Mouse (Mus musculus) hindbrain, embryonic 11.5 days (tissue): ENCODE measurements around the gene Hbb-bs. TPM values are rescaled to one million over a fixed set of nuclear protein-coding genes. Genes with fewer than 3 reads are reported as not detected.
"Not testable (repeated sequence)": the region's sequence is repeated elsewhere in the genome, so short reads cannot be mapped to it uniquely, and the experiment has no call there.

Experiments
- ATAC-seq: fragments of 200-750 bp; cut with Nextera tagmentation; 2 replicates; pipeline ENCODE4 v1.8.0; 2017; ENCODE audit warnings: mild to moderate bottlenecking, moderate TSS enrichment, moderate library complexity; ENCODE audit not compliant: low FRiP score
- DNase-seq: peaks from one replicate; pipeline ENCODE4 v3.0.0-alpha.2; 2015; ENCODE audit warnings: low spot score
- H3K27ac ChIP-seq: fragments of 300-500 bp; sonication (generic); 2 replicates; pipeline ENCODE4 v1.5.1; 2014; ENCODE audit warnings: mild to moderate bottlenecking, low read depth, low read length
- H3K27me3 ChIP-seq: fragments of 300-500 bp; sonication (generic); 2 replicates; pipeline ENCODE4 v1.6.1; 2014; ENCODE audit warnings: mild to moderate bottlenecking, low read length, moderate library complexity, mixed read lengths; ENCODE audit not compliant: control insufficient read depth, insufficient read depth
- H3K36me3 ChIP-seq: fragments of 300-500 bp; sonication (generic); 2 replicates; pipeline ENCODE4 v1.6.1; 2014; ENCODE audit warnings: mild to moderate bottlenecking, low read length, moderate library complexity, mixed read lengths; ENCODE audit not compliant: control insufficient read depth, insufficient read depth
- H3K4me1 ChIP-seq: fragments of 300-500 bp; sonication (generic); replicated peaks from 2 replicates; pipeline ENCODE4 v1.6.1; 2014; ENCODE audit warnings: low read length, mixed read lengths; ENCODE audit not compliant: control insufficient read depth, insufficient read depth
- H3K4me2 ChIP-seq: fragments of 300-500 bp; sonication (generic); replicated peaks from 2 replicates; pipeline ENCODE4 v1.6.1; 2014; ENCODE audit warnings: mild to moderate bottlenecking, low read depth, low read length
- H3K4me3 ChIP-seq: fragments of 300-500 bp; sonication (generic); 2 replicates; pipeline ENCODE4 v1.5.1; 2014; ENCODE audit warnings: low read depth, low read length
- H3K9ac ChIP-seq: fragments of 300-500 bp; sonication (generic); 2 replicates; pipeline ENCODE4 v1.6.1; 2014; ENCODE audit warnings: low read depth, low read length
- H3K9me3 ChIP-seq: fragments of 300-500 bp; sonication (generic); 2 replicates; pipeline ENCODE4 v1.6.1; 2016; ENCODE audit warnings: low read length; ENCODE audit not compliant: control insufficient read depth
- WGBS: fragments of 180-500 bp; shearing (Covaris S2); extraction: QIAGEN DNeasy Blood & Tissue Kit; methylation state at CpG from one replicate; pipeline ENCODE4 v1.1.7; 2014; 5-methylcytosine and 5-hydroxymethylcytosine counted together
- polyA plus RNA-seq: library from polyadenylated mRNA; unstranded; fragments of >200 nt; fragmentation: Nextera tagmentation; extraction: Ambion mirVana; gene quantifications from 2 replicates; pipeline ENCODE4 v1.2.1, GENCODE M21; 2014

Gene Hbb-bs
- polyA plus RNA-seq, 1 experiment from 2014 or later: 266 TPM

DNA sequence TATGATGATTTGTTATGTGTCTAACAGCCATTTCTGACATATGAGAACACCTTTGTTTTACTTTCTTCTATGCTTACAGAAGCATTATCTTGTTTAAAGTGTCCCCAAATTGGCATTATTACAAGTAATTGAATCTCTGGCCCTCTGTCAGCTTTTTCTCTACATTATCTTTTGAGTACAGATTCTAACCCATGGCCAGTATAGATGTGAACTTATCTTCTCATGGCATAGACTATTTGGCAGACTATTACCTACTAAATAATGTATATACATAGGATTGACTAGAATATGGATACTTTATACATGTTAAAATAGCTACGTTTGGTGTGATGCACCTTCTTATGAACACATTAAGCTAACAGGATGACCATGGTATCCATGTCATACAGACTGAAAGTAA, 26.8 kb upstream of the Hbb-bs start:
- H3K9ac ChIP-seq: no peak overlapping the region
- H3K9me3 ChIP-seq: no peaks in the 10 kb centered on the region
- H3K27ac ChIP-seq: no peak overlapping the region
- WGBS: 75% methylated on average over 1 of the region's 1 CpGs
- DNase-seq: no peak
- no peaks in the 10 kb centered on the region for H3K4me1 ChIP-seq
- no peak for ATAC-seq
- H3K36me3 ChIP-seq: no peaks in the 10 kb centered on the region
- no peak overlapping the region for H3K4me2 ChIP-seq
- H3K27me3 ChIP-seq: no peaks in the 10 kb centered on the region
- no peak overlapping the region for H3K4me3 ChIP-seq

DNA sequence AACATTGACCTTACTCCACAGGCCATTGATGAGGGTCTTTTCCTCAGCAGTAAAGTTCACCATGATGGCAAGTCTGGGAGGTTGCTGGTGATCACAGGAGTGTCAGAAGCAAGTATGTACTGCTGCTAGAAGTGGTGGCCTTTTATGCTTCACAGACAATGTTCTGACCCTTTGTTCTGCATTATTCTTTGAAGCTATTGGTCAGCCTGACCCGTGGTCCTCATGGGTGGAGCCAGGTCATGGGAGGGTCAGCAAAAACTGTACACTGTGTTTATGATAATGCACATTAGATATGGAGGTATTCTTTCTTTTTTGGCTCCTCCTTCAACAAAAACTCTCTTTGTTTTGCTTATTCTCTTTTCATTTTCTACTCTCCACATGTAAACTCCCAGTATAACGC, 25.2 kb upstream of the Hbb-bs start, which contains the start of gene Hbb-y:
Gene Hbb-y (minus strand): TSS at position 127 of the 400 bp plus-strand sequence.
- H3K4me3 ChIP-seq: no peak within 1 kb of the TSS
- H3K27ac ChIP-seq: no peak within 1 kb of the TSS
- H3K27me3 ChIP-seq: no peaks in the 10 kb centered on the region
- H3K9ac ChIP-seq: no peak within 1 kb of the TSS
- 75% methylated on average over 2 of the region's 2 CpGs for WGBS
- H3K36me3 ChIP-seq: no peaks in the 10 kb centered on the region
- H3K4me1 ChIP-seq: no peaks in the 10 kb centered on the region
- no peaks in the 10 kb centered on the region for H3K9me3 ChIP-seq
- no peak for ATAC-seq
- H3K4me2 ChIP-seq: no peak within 1 kb of the TSS
- DNase-seq: no peak

DNA sequence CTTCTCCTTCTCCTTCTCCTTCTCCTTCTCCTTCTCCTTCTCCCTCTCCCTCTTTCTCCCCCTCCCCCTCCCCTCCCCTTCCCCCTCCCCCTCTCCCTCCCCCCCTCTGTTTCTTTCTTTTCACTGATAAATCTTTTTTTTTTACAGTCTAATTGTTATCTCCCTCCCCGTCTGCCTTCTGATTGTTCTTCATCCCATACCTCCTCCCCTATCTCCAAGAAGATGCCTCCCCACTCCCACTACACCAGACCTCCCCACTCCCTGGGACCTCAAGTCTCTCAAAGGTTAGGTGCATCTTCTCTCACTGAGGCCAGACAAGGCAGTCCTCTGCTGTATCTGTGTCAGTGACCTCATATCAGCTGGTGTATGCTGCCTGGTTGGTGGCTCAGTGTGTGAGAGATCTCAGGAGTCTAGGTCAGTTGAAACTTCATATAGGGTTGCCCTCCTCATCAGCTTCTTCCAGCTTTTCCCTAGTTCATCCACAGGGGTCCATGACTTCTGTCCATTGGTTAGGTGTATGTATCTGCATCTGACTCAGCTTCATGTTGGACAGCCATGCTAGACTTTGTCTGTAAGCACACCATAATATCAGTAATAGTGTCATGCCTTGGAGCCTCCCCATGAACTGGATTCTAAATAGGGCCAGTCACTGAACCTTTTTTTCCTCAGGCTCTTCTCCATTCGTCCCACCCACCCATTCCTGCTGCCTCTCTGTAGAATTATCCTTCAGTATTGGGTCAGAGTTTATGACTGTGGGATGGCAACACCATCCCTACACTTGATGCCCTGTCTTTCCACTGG, 16.8 kb upstream of the Hbb-bs start:
- Histone ChIP-seq H3K4me1 (no peaks in the 10 kb centered on the region), H3K27me3 (no peaks in the 10 kb centered on the region), H3K9me3 (no peaks in the 10 kb centered on the region), H3K4me3 (no peak overlapping the region), H3K27ac (no peak overlapping the region), H3K9ac (no peak overlapping the region), H3K36me3 (no peaks in the 10 kb centered on the region), H3K4me2 (no peak overlapping the region)
- ATAC-seq (no peak), DNase-seq (no peak)
- WGBS: 73% methylated on average over 2 of the region's 2 CpGs

DNA sequence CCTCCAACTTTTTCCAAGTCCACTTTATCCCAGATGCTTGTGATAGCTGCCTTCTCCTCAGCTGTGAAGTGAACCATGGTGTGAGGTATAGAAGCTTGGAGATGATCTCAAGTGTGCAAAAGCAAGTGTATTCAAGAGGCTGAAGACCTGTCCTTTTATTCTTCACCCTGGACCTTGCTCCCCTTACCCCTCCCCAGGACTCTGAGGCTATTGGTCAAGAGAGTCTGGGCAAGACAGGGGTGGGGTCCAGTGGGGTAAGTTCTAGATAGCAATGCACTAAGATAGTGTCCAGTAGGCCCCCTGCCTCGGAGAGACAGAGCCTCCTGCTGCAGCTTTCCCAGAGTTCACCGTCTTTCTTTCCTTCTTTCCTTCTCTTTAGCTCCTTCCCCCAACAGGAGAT, 15.1 kb upstream of the Hbb-bs start, which contains the start of gene Hbb-bh1:
Gene Hbb-bh1 (minus strand): TSS at position 131 of the 400 bp plus-strand sequence.
- Histone ChIP-seq H3K4me2 (no peak within 1 kb of the TSS), H3K27me3 (no peaks in the 10 kb centered on the region), H3K9ac (no peak within 1 kb of the TSS), H3K9me3 (no peaks in the 10 kb centered on the region), H3K27ac (no peak within 1 kb of the TSS), H3K4me3 (no peak within 1 kb of the TSS), H3K4me1 (no peaks in the 10 kb centered on the region), H3K36me3 (no peaks in the 10 kb centered on the region)
- 92% methylated on average over 2 of the region's 2 CpGs for WGBS
- DNase-seq (no peak), ATAC-seq (no peak)

DNA sequence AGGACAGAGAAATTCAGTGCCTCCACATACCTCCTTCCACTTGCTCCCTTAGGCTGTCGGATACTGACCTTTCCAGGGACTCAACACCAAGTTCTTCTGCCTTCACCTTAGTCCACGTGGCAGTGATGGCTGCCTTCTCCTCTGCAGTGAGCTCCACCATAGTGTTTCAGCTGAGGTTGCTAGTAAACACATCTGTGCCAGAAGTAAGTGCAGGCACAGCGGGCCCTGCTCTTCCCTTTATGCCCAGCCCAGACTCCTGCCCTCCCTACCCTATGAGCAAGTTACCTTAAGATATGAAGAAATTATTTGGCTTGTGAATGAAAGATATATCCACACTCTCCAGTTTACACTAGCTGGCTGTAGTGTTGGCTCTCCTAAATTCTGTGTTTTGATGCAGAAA, 12.4 kb upstream of the Hbb-bs start, which contains the start of gene Hbb-bh2:
Gene Hbb-bh2 (minus strand): TSS at position 253 of the 400 bp plus-strand sequence.
- no peaks in the 10 kb centered on the region for H3K4me1 ChIP-seq
- no peaks in the 10 kb centered on the region for H3K9me3 ChIP-seq
- H3K9ac ChIP-seq: no peak within 1 kb of the TSS
- DNase-seq (no peak), ATAC-seq (no peak)
- no peak within 1 kb of the TSS for H3K27ac ChIP-seq
- H3K4me2 ChIP-seq: no peak within 1 kb of the TSS
- H3K4me3 ChIP-seq: no peak within 1 kb of the TSS
- no peaks in the 10 kb centered on the region for H3K27me3 ChIP-seq
- no peaks in the 10 kb centered on the region for H3K36me3 ChIP-seq
- 81% methylated on average over 3 of the region's 3 CpGs for WGBS

DNA sequence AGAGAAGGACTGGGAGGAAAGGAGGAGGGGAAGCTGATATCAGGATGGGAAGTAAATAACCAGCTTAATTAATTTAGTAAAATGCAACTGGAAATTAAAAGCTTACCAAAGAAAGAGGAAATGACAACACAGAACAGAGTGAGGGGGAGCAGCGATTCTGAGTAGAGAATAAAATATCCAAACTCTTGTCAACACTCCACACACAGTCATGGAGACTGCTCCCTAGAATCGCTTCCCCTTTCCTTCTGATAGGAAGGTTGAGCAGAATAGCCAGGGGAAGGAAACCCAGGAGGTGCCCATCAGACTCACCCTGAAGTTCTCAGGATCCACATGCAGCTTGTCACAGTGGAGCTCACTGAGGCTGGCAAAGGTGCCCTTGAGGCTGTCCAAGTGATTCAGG, 757 bp downstream of the Hbb-bs start:
- not testable (repeated sequence) for H3K4me1 ChIP-seq, H3K9me3 ChIP-seq, H3K9ac ChIP-seq, DNase-seq, H3K27ac ChIP-seq, ATAC-seq, H3K36me3 ChIP-seq, H3K4me3 ChIP-seq, H3K4me2 ChIP-seq, H3K27me3 ChIP-seq
- no CpG with 5 or more reads among the region's 2 CpGs for WGBS

DNA sequence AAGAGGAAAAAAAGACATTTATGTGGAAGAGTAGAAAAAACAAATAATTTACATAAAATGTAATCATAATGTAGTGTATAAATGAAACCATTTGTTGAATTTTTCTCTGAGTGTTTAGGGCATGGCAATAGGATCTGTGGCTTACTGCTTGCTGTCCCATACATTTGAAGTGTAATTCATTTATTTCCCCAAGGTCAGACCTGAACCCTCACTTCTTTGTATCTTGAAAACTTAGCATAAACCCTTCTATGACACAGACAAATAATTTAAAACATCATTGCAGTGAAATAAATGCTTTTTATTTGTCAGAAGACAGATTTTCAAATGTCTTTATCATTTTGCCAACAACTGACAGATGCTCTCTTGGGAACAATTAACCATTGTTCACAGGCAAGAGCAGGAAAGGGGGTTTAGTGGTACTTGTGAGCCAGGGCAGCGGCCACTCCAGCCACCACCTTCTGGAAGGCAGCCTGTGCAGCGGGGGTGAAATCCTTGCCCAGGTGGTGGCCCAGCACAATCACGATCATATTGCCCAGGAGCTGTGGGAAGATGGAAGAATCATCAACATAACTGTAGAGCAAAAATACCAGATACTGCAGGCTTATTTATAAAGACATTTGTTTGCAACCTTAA, 1.5 kb downstream of the Hbb-bs start:
- no peak overlapping the region for H3K4me2 ChIP-seq
- DNase-seq (no peak), ATAC-seq (no peak)
- H3K27ac ChIP-seq: no peak overlapping the region
- H3K4me1 ChIP-seq: no peaks in the 10 kb centered on the region
- no peak overlapping the region for H3K4me3 ChIP-seq
- H3K9ac ChIP-seq: no peak overlapping the region
- no peaks in the 10 kb centered on the region for H3K27me3 ChIP-seq
- WGBS: 68% methylated on average over 3 of the region's 3 CpGs
- H3K36me3 ChIP-seq: no peaks in the 10 kb centered on the region
- no peaks in the 10 kb centered on the region for H3K9me3 ChIP-seq

DNA sequence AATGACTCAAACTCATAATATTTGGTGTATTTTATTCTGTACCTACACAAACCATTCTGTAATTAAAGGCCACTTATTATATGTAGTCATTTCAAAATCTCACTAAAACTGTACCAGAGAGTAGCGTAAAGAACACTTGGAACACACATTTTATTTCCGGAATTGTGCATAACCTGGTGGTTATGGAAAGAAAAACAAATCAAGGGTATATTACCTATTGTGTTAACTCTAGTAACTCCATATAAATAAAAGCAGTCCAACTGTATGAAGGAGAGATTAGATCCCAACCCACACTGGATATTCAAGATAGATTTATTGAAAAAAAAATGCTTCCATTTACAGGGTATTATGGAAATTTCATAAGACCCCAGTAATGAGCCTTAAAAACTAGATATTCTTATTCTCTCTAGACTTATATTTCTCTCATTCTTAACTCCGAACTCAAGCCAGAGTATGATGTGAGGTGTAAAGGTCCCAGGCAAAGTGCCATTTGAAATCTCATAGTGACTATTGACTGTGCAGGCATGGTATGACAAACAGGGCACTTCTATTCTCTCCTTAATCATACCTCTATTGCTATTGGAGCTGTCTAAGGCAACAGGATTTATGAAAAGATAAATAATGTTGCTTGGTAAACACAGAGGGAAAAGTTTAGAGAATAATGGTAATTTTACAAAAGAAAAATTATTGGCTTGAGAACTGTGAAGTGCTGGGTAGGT, 2.2 kb downstream of the Hbb-bs start:
- Histone ChIP-seq H3K9ac (no peak overlapping the region), H3K4me1 (no peaks in the 10 kb centered on the region), H3K27me3 (no peaks in the 10 kb centered on the region), H3K4me2 (no peak overlapping the region), H3K4me3 (no peak overlapping the region), H3K36me3 (no peaks in the 10 kb centered on the region), H3K27ac (no peak overlapping the region), H3K9me3 (no peaks in the 10 kb centered on the region)
- DNase-seq: no peak
- no peak for ATAC-seq
- WGBS: 92% methylated on average over 3 of the region's 3 CpGs
